Mouse (Mus musculus): Measurements from ENCODE around the gene Piga.

The Piga gene

GRCm38 (mm10) chrX:164432682-164433081 is 13.1 kb downstream of the Piga start:
- DNase-seq (ENCODE audit: low read depth) = no peak

DNA sequence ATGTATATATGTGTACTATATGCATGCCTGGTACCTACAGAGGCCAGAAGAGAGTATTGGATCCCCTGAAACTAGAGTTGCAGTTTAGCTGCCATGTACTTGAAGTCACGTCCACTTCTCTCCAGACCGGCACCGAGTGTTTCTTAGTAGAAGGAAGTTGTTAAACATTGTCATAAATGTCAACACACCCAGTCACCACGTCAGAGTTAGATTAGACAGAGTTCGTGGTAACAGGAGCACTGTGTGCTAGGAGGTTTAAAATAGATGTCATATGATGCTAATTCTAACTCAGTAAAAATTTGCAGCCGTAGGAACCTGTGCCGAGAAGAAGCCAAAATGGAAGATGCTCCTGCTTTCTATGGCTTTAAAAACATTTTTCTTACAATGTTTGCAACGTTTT is 17.1 kb downstream of the Piga start, which contains the start of gene Asb11:
TSS of gene Asb11 (plus strand) at position 286 of the 400 bp plus-strand sequence.
- DNase-seq (ENCODE audit: low read depth) = no peak

- no peak for DNase-seq (ENCODE audit: low read depth)
Observed at GRCm38 (mm10) chrX:164439462-164439861, 19.9 kb downstream of the Piga start.

GRCm38 (mm10) chrX:164440140-164440539 is 20.6 kb downstream of the Piga start:
- no peak for DNase-seq (ENCODE audit: low read depth)

GRCm38 (mm10) chrX:164440703-164441102 is 21.1 kb downstream of the Piga start:
- no peak for DNase-seq (ENCODE audit: low read depth)

GRCm38 (mm10) chrX:164441306-164441705 is 21.7 kb downstream of the Piga start:
- no peak for DNase-seq (ENCODE audit: low read depth)

DNA sequence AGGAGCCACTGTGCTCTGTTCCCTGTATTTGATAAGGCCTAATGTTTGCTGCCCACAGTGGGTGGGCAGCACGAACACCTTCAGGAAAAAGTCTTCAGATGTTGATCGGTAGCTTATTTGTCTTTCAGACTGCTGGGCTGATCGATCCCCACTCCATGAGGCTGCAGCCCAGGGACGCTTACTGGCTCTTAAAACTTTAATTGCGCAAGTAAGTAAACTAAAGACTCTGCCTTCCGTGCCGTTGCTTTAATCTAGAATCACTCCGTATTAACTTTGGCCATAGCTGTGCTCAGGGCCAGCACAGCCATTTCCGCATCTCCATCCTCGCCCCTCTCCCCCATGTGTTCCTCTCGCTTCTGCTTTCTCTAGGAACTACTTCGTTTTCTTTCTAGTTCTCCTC is 26.0 kb downstream of the Piga start:
- DNase-seq (ENCODE audit: low read depth) = no peak

- peak; percentile 9 for DNase-seq (ENCODE audit: low read depth)
Observed at GRCm38 (mm10) chrX:164446106-164446551, 26.5 kb downstream of the Piga start.

- DNase-seq (ENCODE audit: low read depth) = no peak
Observed at GRCm38 (mm10) chrX:164446835-164447681, 27.5 kb downstream of the Piga start.

DNA sequence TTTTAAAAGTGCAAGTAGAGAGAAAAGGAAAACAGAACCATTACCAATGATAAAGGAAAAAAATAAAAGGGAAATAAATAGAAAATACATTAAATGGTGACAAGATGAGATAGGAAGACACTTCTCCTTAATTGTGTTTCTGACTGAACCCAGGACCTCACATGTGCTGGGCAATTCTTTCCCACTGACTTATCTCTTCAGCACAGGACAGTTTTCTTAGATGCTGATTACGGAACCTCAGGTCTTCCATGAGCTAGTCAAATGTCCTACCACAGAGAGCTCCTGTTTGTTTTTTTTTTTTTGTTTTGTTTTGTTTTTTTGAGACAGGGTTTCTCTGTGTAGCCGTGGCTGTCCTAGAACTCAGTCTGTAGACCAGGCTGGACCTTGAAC is 28.1 kb downstream of the Piga start:
- no peak for DNase-seq (ENCODE audit: low read depth)

DNA sequence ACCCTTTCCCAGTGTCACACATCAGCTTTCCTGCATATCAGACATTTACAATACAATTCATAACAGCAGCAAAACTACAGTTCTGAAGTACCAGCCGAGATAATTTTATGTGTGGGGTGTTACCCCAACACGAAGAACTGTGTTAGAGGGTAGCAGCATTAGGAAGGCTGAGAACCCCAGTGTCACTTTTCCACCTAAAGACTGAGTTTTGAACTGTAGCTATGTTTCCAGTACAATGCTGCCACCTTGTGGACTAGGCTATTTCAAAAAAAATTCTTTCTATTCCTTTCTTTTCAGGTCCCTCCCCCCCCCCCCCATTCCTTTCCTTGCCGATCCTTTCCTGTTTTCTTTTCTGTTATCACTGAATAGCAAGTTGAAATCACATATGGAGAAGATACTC is 29.6 kb downstream of the Piga start:
- peak; percentile 68 for DNase-seq (ENCODE audit: low read depth)

DNA sequence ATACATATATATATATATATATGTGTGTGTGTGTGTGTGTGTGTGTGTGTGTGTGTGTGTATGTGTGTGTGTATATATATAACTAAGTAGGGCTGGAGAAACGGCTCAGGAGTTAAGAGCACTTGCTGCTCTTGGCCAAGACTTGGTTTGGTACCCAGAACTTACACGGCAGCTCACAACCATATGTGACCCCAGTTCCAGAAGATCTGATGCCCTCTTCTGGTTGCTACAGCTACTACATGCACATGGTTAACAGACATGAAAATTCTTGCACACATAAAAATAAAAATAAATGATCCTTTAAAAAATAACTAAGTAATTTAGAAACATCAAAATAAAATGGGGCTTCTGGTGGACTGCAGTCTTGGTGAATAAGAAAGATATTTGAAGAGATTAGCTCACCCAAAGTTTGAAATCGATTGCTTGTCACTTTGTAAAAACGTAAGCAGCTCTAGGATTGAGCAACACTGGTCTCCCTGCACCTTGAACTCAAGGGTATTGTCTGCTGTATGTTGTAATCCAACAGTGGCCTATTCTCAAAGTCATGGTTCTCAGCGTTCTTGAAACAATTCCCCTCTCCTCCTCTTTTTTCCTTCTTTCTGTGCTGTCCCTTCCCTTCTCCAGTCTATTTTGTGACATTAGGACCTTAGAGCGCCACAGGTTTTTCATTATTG is 39.8 kb downstream of the Piga start:
- DNase-seq (ENCODE audit: low read depth) = no peak
